In genomic region chr9:44573306-44573705, GRCm38 (mm10) we compare ENCODE assay signal across 25 mouse cellular contexts. TPM values are rescaled to one million over a fixed set of nuclear protein-coding genes. Genes with fewer than 3 reads are reported as not detected.
"Had no signal": no experiment of that assay in that cellular context is flagged by ENCODE, and none has a peak within 500 bp of the region (broad histone marks: within the 10 kb centered on the region; RNA-seq: fewer than 3 reads in every experiment).

No protein-coding gene starts in this region.

- H3K27ac ChIP-seq: liver, embryonic 13.5 days; liver, embryonic 15.5 days; lung, embryonic 15.5 days; macrophage; midbrain, embryonic 13.5 days; midbrain, embryonic 15.5 days; neural tube, embryonic 12.5 days; stomach, embryonic 15.5 days; stomach, postnatal 0 days had no signal

- DNase-seq: liver, embryonic 13.5 days; liver, postnatal 0 days; lung, adult 2 months; lung, postnatal 14 days; lung, postnatal 36 days; retina, postnatal 1 day; right cerebral cortex, adult 18-20 months; right cerebral cortex, postnatal 25 days; right cerebral cortex, postnatal 4 days; thymus, postnatal 14 days; thymus, postnatal 36 days had no signal

- H3K4me1 ChIP-seq: lung, embryonic 15.5 days; midbrain, embryonic 13.5 days; midbrain, embryonic 15.5 days; neural tube, embryonic 12.5 days; stomach, embryonic 15.5 days had no signal

- H3K4me3 ChIP-seq: liver, embryonic 13.5 days; liver, embryonic 15.5 days; lung, embryonic 15.5 days; megakaryocyte, embryonic 14.5 days; midbrain, embryonic 13.5 days; midbrain, embryonic 15.5 days; neural tube, embryonic 12.5 days; stomach, embryonic 15.5 days had no signal

- H3K9me3 ChIP-seq: liver, embryonic 13.5 days; liver, embryonic 15.5 days; lung, embryonic 15.5 days; megakaryocyte, embryonic 14.5 days; midbrain, embryonic 13.5 days; midbrain, embryonic 15.5 days; neural tube, embryonic 12.5 days; stomach, embryonic 15.5 days had no signal

- H3K27me3 ChIP-seq: liver, embryonic 15.5 days; lung, embryonic 15.5 days; megakaryocyte, embryonic 14.5 days; midbrain, embryonic 13.5 days; midbrain, embryonic 15.5 days; neural tube, embryonic 12.5 days; stomach, embryonic 15.5 days had no signal

- H3K4me2 ChIP-seq: liver, embryonic 11.5 days; liver, embryonic 13.5 days; liver, embryonic 15.5 days; lung, embryonic 15.5 days; midbrain, embryonic 11.5 days; midbrain, embryonic 13.5 days; midbrain, embryonic 15.5 days; neural tube, embryonic 12.5 days; stomach, embryonic 15.5 days had no signal

- ATAC-seq: liver, postnatal 0 days; lung, postnatal 0 days; midbrain, embryonic 13.5 days; midbrain, embryonic 15.5 days had no signal

- H3K9ac ChIP-seq: liver, embryonic 13.5 days; liver, embryonic 15.5 days; liver, postnatal 0 days; lung, embryonic 15.5 days; midbrain, embryonic 13.5 days; midbrain, embryonic 15.5 days; neural tube, embryonic 12.5 days; stomach, embryonic 15.5 days had no signal

- H3K36me3 ChIP-seq: liver, embryonic 13.5 days; liver, embryonic 15.5 days; lung, embryonic 15.5 days; midbrain, embryonic 13.5 days; midbrain, embryonic 15.5 days; neural tube, embryonic 12.5 days; stomach, embryonic 15.5 days had no signal

RNA-seq across cellular contexts. Expression of gene Cxcr5, which starts 11.6 kb away (rescaled TPM):
- total RNA-seq: megakaryocyte progenitor cell, adult 5-6 weeks had no signal
- polyA plus RNA-seq: liver, embryonic 11.5 days; liver, embryonic 15.5 days; lung, embryonic 15.5 days; macrophage; midbrain, embryonic 13.5 days; midbrain, embryonic 15.5 days; neural tube, embryonic 12.5 days; neural tube, embryonic 14.5 days had no signal
